Comparison of ENCODE assay signal across 10 mouse cellular contexts in the genomic region with DNA sequence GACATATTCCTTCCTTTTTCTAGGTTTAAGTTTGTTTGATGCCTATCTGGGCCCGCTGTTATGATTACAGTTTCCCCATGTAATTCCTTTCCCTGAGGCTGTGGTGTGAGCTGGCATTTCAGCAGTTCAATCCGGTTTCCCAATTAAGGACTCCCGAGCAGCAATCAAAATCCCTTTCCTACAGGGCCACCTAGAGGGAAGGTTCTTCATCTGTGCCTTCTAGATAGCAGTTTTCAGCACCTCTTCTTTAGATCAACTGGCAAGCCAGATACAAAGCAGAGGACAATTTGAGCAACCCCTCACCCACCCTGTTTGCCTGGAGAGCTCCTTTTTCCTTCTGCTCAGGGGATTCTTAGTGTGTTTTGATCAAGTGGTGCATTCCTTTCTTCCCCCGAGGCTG. TPM values are rescaled to one million over a fixed set of nuclear protein-coding genes. Genes with fewer than 3 reads are reported as not detected.
A peak's percentile ranks its signal among the peaks of the same experiment; 100 is the strongest.
DNase-seq lines count a peak whose midpoint lies in the region; ATAC-seq and TF ChIP-seq lines count a peak whose summit lies in the region.
"Had no signal": no experiment of that assay in that cellular context is flagged by ENCODE, and none has a peak within 500 bp of the region (broad histone marks: within the 10 kb centered on the region; RNA-seq: fewer than 3 reads in every experiment).

No protein-coding gene starts in this region.

- POLR2A ChIA-PET in Patski (lab: Charles Lee): interaction anchor here (0.8 kb wide), 1 partner anchor 132 kb away, joined by 3 read pairs; no protein-coding TSS in a partner anchor

- CTCF ChIA-PET in Patski (lab: Charles Lee): interaction anchor here (0.6 to 1.4 kb wide), 8 partner anchors 113 to 141 kb away, joined by 3 to 11 read pairs (median 5); no protein-coding TSS in a partner anchor

- H3K27me3 ChIP-seq in kidney, postnatal 0 days (ENCODE audit: insufficient read depth, low read length): no peaks in the 10 kb centered on the region
- no peaks in the 10 kb centered on the region for H3K27me3 ChIP-seq in Patski

- H3K36me3 ChIP-seq in kidney, postnatal 0 days (ENCODE audit: insufficient read depth, low read length): no peaks in the 10 kb centered on the region

- no peak overlapping the region for H3K27ac ChIP-seq in kidney, postnatal 0 days
- H3K27ac ChIP-seq: lung, embryonic 15.5 days had no signal

- H3K4me3 ChIP-seq in kidney, postnatal 0 days (replicated peaks; ENCODE audit: low read depth, low read length): no peak overlapping the region
- H3K4me3 ChIP-seq: lung, embryonic 15.5 days had no signal

- no peak for DNase-seq in kidney, postnatal 0 days (ENCODE audit: low spot score)
- DNase-seq in kidney, adult 8-10 months: no peak
- DNase-seq in Patski (ENCODE audit: low read depth, low spot score): peak; percentile 57
- peak; percentile 43 for DNase-seq in cerebellum, adult 9-11 months
- DNase-seq in left cerebral cortex, postnatal 14 days (ENCODE audit: low spot score in 2 of 2): peak; percentile 80 to 83
- DNase-seq in embryo, embryonic 11 days: no peak
- no peak for DNase-seq in embryo, embryonic 10 days (ENCODE audit: low spot score)

- no peaks in the 10 kb centered on the region for H3K4me1 ChIP-seq in kidney, postnatal 0 days (replicated peaks; ENCODE audit: insufficient read depth, low read length)
- H3K4me1 ChIP-seq: lung, embryonic 15.5 days had no signal

- intact Hi-C loops in left cerebral cortex, postnatal 14 days (cut with DNase I): loop anchor here (5.0 kb wide), 1 partner anchor 129 kb away; no protein-coding TSS in a partner anchor

- no peak overlapping the region for H3K4me2 ChIP-seq in kidney, postnatal 0 days (ENCODE audit: low read length)
- H3K4me2 ChIP-seq: lung, embryonic 15.5 days had no signal

- peak; percentile 26; the same call in 1 of the 2 replicates for TF ChIP-seq CTCF in kidney, postnatal 0 days (IDR thresholded peaks at IDR 0.05; ENCODE audit: low read depth)
- peak; percentile 77 for TF ChIP-seq CTCF in Patski (IDR thresholded peaks at IDR 0.05)

- in situ Hi-C loops in Patski (cut with MboI; ENCODE audit: low pct_unique_long_range_greater_than_20kb): loop anchor here (5.0 to 10.0 kb wide), 2 partner anchors 139 to 282 kb away; no protein-coding TSS in a partner anchor

- no peak overlapping the region for H3K9ac ChIP-seq in kidney, postnatal 0 days (ENCODE audit: low read depth, low read length)
- H3K9ac ChIP-seq: lung, embryonic 15.5 days had no signal

- 58% methylated on average over 4 of the region's 4 CpGs for WGBS in kidney, postnatal 0 days

- H3K9me3 ChIP-seq in kidney, postnatal 0 days (replicated peaks; ENCODE audit: low read length): no peaks in the 10 kb centered on the region
- H3K9me3 ChIP-seq: lung, embryonic 15.5 days had no signal

- ATAC-seq in kidney, postnatal 0 days (replicated peaks; ENCODE audit: low FRiP score, low read depth): no peak
- ATAC-seq in Patski: peak; percentile 82

RNA-seq across cellular contexts. Expression of a gene that starts 14.0 kb away (rescaled TPM):
- not detected in 2 replicates for polyA plus RNA-seq in kidney, postnatal 0 days (2015; fragmentation: Nextera tagmentation; extraction: Ambion mirVana)
- polyA plus RNA-seq in Patski (2021): 0.08 TPM
- under 1 TPM; 0.49 to 0.64 TPM for total RNA-seq in left cerebral cortex, postnatal 14 days (2021)
- total RNA-seq: adrenal gland, adult 18-20 months had no signal
- polyA plus RNA-seq: gonadal fat pad, adult 2 months; lung, embryonic 15.5 days had no signal

RNA-seq across cellular contexts. Expression of a gene that starts 22.6 kb away (rescaled TPM):
- polyA plus RNA-seq in kidney, postnatal 0 days (2015; fragmentation: Nextera tagmentation; extraction: Ambion mirVana): 2.6 and 2.8 TPM in 2 replicates
- 14.4 TPM for polyA plus RNA-seq in Patski (2021)
- 10 to 100 TPM; 24.7 to 25.5 TPM for total RNA-seq in left cerebral cortex, postnatal 14 days (2021)

Comparison
In these comparisons a context has a peak if more than half of its experiments do, and no peak if none do; other contexts are left out.
1. DNase-seq: peak in Patski (single experiment), cerebellum, adult 9-11 months (single experiment) and left cerebral cortex, postnatal 14 days (2 of 2); none in kidney, postnatal 0 days (single experiment), kidney, adult 8-10 months (0 of 2), embryo, embryonic 11 days (single experiment) and embryo, embryonic 10 days (single experiment).